Mouse (Mus musculus) limb, embryonic 14.5 days (tissue): ENCODE measurements at regions not wholly inside any gene's neighbourhood (a gene's known extent, or its start where the extent isn't known, plus 50 kb on each side); places are given as distances from the start of the nearest gene placed in this dataset.
"Not testable (repeated sequence)": the region's sequence is repeated elsewhere in the genome, so short reads cannot be mapped to it uniquely, and the experiment has no call there.

Experiments used
- ATAC-seq: fragments of 200-750 bp; cut with Nextera tagmentation; 2 replicates; pipeline ENCODE4 v1.8.0; 2017; ENCODE audit warnings: low read depth, moderate number of reproducible peaks, moderate TSS enrichment; ENCODE audit not compliant: low FRiP score
- DNase-seq: peaks from one replicate; pipeline ENCODE4 v3.0.0-alpha.2; 2015; ENCODE audit warnings: low spot score
- H3K27ac ChIP-seq: fragments of 300-500 bp; sonication (generic); replicated peaks from 2 replicates; pipeline ENCODE4 v1.5.1; 2014; ENCODE audit warnings: low read depth, mild to moderate bottlenecking, low read length, moderate library complexity, mixed read lengths
- H3K27me3 ChIP-seq: fragments of 300-500 bp; sonication (generic); 2 replicates; pipeline ENCODE4 v1.6.1; 2014; ENCODE audit warnings: low read length, mixed read lengths; ENCODE audit not compliant: control insufficient read depth, insufficient read depth
- H3K36me3 ChIP-seq: fragments of 300-500 bp; sonication (generic); 2 replicates; pipeline ENCODE4 v1.6.1; 2014; ENCODE audit warnings: mild to moderate bottlenecking, low read length, moderate library complexity, mixed read lengths; ENCODE audit not compliant: control insufficient read depth, insufficient read depth
- H3K4me1 ChIP-seq: fragments of 300-500 bp; sonication (generic); 2 replicates; pipeline ENCODE4 v1.6.1; 2014; ENCODE audit warnings: antibody characterized with exemption, low read length, mixed read lengths; ENCODE audit not compliant: control insufficient read depth, insufficient read depth
- H3K4me2 ChIP-seq: fragments of 300-500 bp; sonication (generic); replicated peaks from 2 replicates; pipeline ENCODE4 v1.6.1; 2014; ENCODE audit warnings: low read depth, mild to moderate bottlenecking, low read length, moderate library complexity; ENCODE audit not compliant: severe bottlenecking
- H3K4me3 ChIP-seq: fragments of 300-500 bp; sonication (generic); replicated peaks from 2 replicates; pipeline ENCODE4 v1.5.1; 2014; ENCODE audit warnings: low read length
- H3K9ac ChIP-seq: fragments of 300-500 bp; sonication (generic); 2 replicates; pipeline ENCODE4 v1.6.1; 2014; ENCODE audit warnings: mild to moderate bottlenecking, low read depth, low read length, moderate library complexity; ENCODE audit not compliant: severe bottlenecking
- H3K9me3 ChIP-seq: fragments of 300-500 bp; sonication (generic); 2 replicates; pipeline ENCODE4 v1.6.1; 2016; ENCODE audit warnings: low read length; ENCODE audit not compliant: control insufficient read depth
- POLR2A ChIP-seq: fragments of 200-500 bp; IDR thresholded peaks from 2 replicates; pipeline ENCODE4 v1.8.0; 2012; ENCODE audit warnings: inconsistent platforms, mild to moderate bottlenecking, moderate library complexity, borderline replicate concordance; ENCODE audit not compliant: insufficient read depth, insufficient read length; ENCODE audit errors: extremely low read depth
- WGBS: fragments of 180-500 bp; shearing (Covaris S2); extraction: QIAGEN DNeasy Blood & Tissue Kit; methylation state at CpG from one replicate; pipeline ENCODE4 v1.1.7; 2014; 5-methylcytosine and 5-hydroxymethylcytosine counted together

DNA sequence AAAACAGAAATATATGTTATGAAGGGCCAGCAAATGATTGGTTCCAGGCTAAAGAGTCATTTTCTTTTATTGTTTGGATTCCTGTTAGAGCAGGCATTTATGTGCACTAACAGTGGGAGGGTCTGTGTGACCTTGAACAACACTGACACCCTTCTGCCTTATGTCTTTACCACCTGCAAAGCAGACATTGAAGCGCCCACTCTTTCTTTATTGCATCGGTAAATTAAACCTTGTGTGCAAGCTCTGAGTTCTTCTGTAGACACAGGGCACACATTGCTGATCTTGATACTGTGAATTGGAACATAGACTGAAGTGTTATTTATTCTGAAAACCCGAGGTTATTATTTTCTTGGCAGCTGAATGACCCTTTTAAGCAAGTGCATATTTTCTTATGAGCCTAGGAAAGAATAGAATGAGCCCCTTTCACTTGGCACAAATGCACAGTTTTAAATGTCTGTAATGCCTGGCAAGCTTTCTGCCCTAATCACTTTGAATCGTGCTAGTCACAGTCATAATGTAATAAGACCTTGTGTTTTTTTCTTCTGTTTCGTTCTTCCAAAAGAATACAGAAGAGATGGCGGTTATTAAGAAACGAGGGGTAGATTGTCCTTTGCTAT, 125.1 kb upstream of the Cobl start:
- no peak for TF ChIP-seq POLR2A
- H3K36me3 ChIP-seq: no peaks in the 10 kb centered on the region
- H3K27ac ChIP-seq: no peak overlapping the region
- no peak overlapping the region for H3K9ac ChIP-seq
- no peak overlapping the region for H3K4me2 ChIP-seq
- DNase-seq (no peak), ATAC-seq (peak; percentile 50; the same call in 1 of the 2 replicates)
- no peaks in the 10 kb centered on the region for H3K9me3 ChIP-seq
- WGBS: 46% methylated on average over 7 of the region's 7 CpGs
- no peaks in the 10 kb centered on the region for H3K4me1 ChIP-seq
- H3K27me3 ChIP-seq: no peaks in the 10 kb centered on the region
- H3K4me3 ChIP-seq: no peak overlapping the region

DNA sequence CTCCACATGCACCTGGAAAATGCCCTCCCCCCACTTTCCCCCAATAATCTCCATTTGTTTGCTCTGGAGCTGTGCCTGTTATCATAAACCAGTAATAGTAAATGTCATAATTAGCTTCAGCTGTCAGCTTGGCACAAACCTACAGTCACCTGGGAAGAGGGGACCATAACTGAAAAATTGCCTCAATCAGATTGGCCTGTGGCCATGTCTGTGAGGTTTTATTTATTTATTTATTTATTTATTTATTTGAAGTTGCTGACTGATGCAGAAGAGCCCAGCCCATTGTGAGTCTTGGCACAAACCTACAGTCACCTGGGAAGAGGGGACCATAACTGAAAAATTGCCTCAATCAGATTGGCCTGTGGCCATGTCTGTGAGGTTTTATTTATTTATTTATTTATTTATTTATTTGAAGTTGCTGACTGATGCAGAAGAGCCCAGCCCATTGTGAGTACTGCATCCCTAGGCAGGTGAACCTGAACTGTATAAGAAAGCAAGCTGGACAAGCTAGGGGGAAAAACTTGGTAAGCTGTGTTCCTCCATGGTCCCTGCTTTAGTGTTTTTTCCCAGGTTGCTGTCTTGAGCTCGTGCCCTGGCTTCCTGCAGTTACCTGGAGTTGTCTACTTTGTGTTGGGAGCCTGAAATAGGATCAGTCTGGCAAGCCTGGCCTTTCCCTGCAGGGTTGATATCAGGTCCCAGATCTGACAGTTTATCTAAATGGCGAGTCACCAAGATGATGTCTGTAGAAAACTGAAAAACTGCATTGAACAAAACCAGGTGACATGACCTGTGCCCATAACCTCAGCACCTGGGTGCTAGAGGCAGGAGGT, 120.3 kb upstream of the Cobl start:
- 46% methylated on average over 2 of the region's 2 CpGs for WGBS
- not testable (repeated sequence) for H3K27me3 ChIP-seq, H3K9me3 ChIP-seq, H3K4me2 ChIP-seq, H3K4me3 ChIP-seq, H3K36me3 ChIP-seq, H3K27ac ChIP-seq, H3K4me1 ChIP-seq, H3K9ac ChIP-seq
- ATAC-seq: peak; percentile 72
- peak; percentile 64 for DNase-seq

DNA sequence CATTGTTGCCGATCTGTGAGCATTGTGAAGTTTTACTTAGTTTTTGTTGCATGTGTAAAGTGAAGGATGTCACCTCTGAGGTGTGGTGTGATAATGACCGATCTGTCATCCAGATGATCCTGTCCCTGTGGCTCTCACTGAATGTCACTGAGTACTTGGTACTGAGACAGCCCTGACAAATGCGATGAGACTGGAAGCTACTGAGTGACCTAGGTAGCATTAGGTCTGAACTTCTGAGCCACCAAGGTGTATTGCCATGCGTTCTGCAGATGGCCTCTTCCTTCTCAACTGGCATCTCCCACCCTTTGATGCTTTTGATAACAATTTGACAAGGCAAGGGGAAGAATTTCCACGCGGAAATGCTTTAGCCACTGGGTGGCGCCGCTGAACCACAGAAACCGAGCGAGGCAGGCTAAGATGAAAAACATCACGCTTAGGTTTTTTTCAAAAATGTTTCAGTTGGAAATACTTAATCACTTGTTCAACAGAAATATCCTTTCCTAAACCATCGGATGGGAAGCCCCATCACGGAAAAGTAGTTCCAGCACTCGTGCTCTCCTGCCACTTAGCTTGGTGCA, 114.3 kb upstream of the Cobl start:
- WGBS: 33% methylated on average over 14 of the region's 14 CpGs
- H3K9me3 ChIP-seq: no peaks in the 10 kb centered on the region
- H3K4me3 ChIP-seq: no peak overlapping the region
- no peaks in the 10 kb centered on the region for H3K36me3 ChIP-seq
- H3K4me1 ChIP-seq: no peaks in the 10 kb centered on the region
- no peaks in the 10 kb centered on the region for H3K27me3 ChIP-seq
- no peak overlapping the region for H3K9ac ChIP-seq
- TF ChIP-seq POLR2A: no peak
- H3K27ac ChIP-seq: no peak overlapping the region
- no peak overlapping the region for H3K4me2 ChIP-seq
- peak; percentile 54 for DNase-seq
- peak; percentile 15; the same call in 1 of the 2 replicates for ATAC-seq

DNA sequence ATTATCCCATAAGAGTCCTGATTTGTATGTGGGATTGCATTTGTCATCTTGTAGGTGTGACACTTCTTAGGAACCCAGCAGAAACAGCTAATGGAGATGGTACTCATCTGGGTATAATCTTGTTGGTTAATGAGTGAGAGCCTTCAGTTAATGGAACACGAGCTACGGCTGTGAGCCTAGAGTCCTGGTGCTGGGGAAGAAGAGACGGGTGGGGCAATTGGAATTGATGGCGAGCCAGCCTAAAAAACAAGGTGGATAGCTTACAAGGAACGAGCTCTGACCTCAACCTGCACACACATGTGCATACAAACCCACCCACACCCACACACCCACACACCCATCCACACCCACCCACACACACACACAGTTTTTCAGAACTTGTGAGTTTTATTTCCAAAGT, 94.9 kb upstream of the Cobl start:
- no peak overlapping the region for H3K9ac ChIP-seq
- no peak overlapping the region for H3K4me2 ChIP-seq
- H3K27ac ChIP-seq: no peak overlapping the region
- no peaks in the 10 kb centered on the region for H3K9me3 ChIP-seq
- DNase-seq: no peak
- TF ChIP-seq POLR2A: no peak
- no peak overlapping the region for H3K4me3 ChIP-seq
- 70% methylated on average over 5 of the region's 5 CpGs for WGBS
- H3K4me1 ChIP-seq: no peaks in the 10 kb centered on the region
- no peak for ATAC-seq
- H3K27me3 ChIP-seq: no peaks in the 10 kb centered on the region
- H3K36me3 ChIP-seq: no peaks in the 10 kb centered on the region

DNA sequence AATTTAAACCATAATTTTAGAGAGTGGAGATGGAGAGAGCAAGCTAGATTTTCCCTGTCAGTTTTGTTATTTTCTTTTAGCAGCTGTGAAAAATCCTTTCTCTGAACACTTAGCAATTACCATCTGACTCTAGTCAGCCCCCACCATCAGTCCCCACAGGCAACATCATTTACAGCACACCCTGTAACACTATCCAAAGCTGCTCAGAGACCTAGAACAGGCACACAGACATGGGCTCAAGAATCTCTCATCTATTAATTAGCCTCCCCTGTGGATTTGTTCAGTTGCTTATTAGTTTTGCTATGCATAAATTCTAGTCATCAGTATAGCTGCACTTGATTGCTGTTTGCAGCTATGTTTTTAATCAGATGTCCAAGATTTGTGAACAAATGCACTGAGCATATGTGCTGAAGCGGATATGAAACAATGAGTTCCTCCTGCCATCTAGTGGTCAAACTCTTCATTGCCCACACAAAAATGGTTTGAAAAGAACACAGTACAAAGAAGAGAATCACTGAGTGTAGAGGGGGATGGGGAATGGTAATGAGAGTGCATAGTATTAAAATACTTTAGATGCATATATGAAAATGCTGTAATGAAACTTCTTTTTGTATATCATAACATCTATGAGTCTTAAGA, 94.4 kb upstream of the Cobl start:
- Histone ChIP-seq H3K27me3 (no peaks in the 10 kb centered on the region), H3K9ac (no peak overlapping the region), H3K36me3 (no peaks in the 10 kb centered on the region), H3K4me2 (no peak overlapping the region), H3K9me3 (no peaks in the 10 kb centered on the region), H3K4me3 (no peak overlapping the region), H3K4me1 (no peaks in the 10 kb centered on the region), H3K27ac (no peak overlapping the region)
- peak; percentile 75 for ATAC-seq
- DNase-seq: peak; percentile 62
- TF ChIP-seq POLR2A: no peak
- WGBS: 25% methylated on average over 1 of the region's 1 CpGs
